Mouse (Mus musculus): ENCODE data around the gene Spaca4. TPM values are rescaled to one million over a fixed set of nuclear protein-coding genes. Genes with fewer than 3 reads are reported as not detected.

Spaca4 gene
- total and polyA plus RNA-seq, 3 experiments = not detected

GRCm38 (mm10) chr7:45713881-45714520 is 11.6 kb downstream of the Spaca4 start:
- H3K36me3 ChIP-seq (replicated peaks in 1 of 2; ENCODE audit: control insufficient read depth in 1 of 2, insufficient read depth in 1 of 2, low read length in 1 of 2) = peaks cover 35 to 65% of the 10 kb centered on the region in 2 experiments
- H3K4me1 ChIP-seq (ENCODE audit: control insufficient read depth in 1 of 2, insufficient read depth in 2 of 2) = peaks cover 0 to 31% of the 10 kb centered on the region in 2 experiments; a peak in 2 of 4 replicates
- no peak overlapping the region for H3K9ac ChIP-seq (ENCODE audit: insufficient read depth, low read depth)
- no peak for TF ChIP-seq CTCF (conservative IDR thresholded peaks at IDR 0.05 in 1 of 2, IDR thresholded peaks at IDR 0.05 in 1 of 2; ENCODE audit: low read depth in 2 of 2, low read length in 2 of 2)
- no peak for TF ChIP-seq HCFC1 (IDR thresholded peaks at IDR 0.05; ENCODE audit: low read depth, low read length)
- no peaks in the 10 kb centered on the region for H3K27me3 ChIP-seq (replicated peaks)
- no peak overlapping the region for H3K27ac ChIP-seq (ENCODE audit: insufficient read depth, low read depth)
- peaks cover 37% of the 10 kb centered on the region for H3K79me2 ChIP-seq (replicated peaks; ENCODE audit: control insufficient read depth, extremely low read depth, insufficient read depth, poor library complexity, severe bottlenecking)
- dilution Hi-C loops (cut with MboI; ENCODE audit: extremely low pct_ligation_motif_present, extremely low pct_unique_long_range_greater_than_20kb, low sequenced_read_pairs) = no loop called here
- peak overlapping the region in 1 of 3 experiments; percentile 100 for H3K4me3 ChIP-seq (replicated peaks in 1 of 3; ENCODE audit: low read depth in 2 of 3, low read length in 2 of 3, poor library complexity in 1 of 3)
- in situ Hi-C loops (cut with MboI; ENCODE audit: low pct_ligation_motif_present, low pct_unique_long_range_greater_than_20kb, low sequenced_read_pairs) = no loop called here
- no peak for DNase-seq (ENCODE audit: extremely low read depth)
- peak overlapping the region; percentile 76; the same call in 1 of the 2 replicates for H3K4me2 ChIP-seq (ENCODE audit: insufficient read depth, low read depth, poor library complexity, severe bottlenecking)
- H3K9me3 ChIP-seq (replicated peaks; ENCODE audit: low read length) = no peaks in the 10 kb centered on the region

- dilution Hi-C loops (cut with MboI; ENCODE audit: extremely low pct_ligation_motif_present, extremely low pct_unique_long_range_greater_than_20kb, low sequenced_read_pairs) (no loop called here), in situ Hi-C loops (cut with MboI; ENCODE audit: low pct_ligation_motif_present, low pct_unique_long_range_greater_than_20kb, low sequenced_read_pairs) (no loop called here)
- Histone ChIP-seq H3K9ac (ENCODE audit: insufficient read depth, low read depth) (no peak overlapping the region), H3K36me3 (replicated peaks in 1 of 2; ENCODE audit: control insufficient read depth in 1 of 2, insufficient read depth in 1 of 2, low read length in 1 of 2) (peaks cover 35 to 63% of the 10 kb centered on the region in 2 experiments), H3K4me2 (ENCODE audit: insufficient read depth, low read depth, poor library complexity, severe bottlenecking) (no peak overlapping the region), H3K4me1 (ENCODE audit: control insufficient read depth in 1 of 2, insufficient read depth in 2 of 2) (peaks cover 0 to 37% of the 10 kb centered on the region in 2 experiments; a peak in 2 of 4 replicates), H3K4me3 (replicated peaks in 1 of 3; ENCODE audit: low read depth in 2 of 3, low read length in 2 of 3, poor library complexity in 1 of 3) (no peak overlapping the region), H3K9me3 (replicated peaks; ENCODE audit: low read length) (no peaks in the 10 kb centered on the region), H3K27me3 (replicated peaks) (no peaks in the 10 kb centered on the region), H3K79me2 (replicated peaks; ENCODE audit: control insufficient read depth, extremely low read depth, insufficient read depth, poor library complexity, severe bottlenecking) (peaks cover 31% of the 10 kb centered on the region), H3K27ac (ENCODE audit: insufficient read depth, low read depth) (no peak overlapping the region)
- DNase-seq (ENCODE audit: extremely low read depth) = no peak
- TF ChIP-seq USF2 (conservative IDR thresholded peaks at IDR 0.05; ENCODE audit: low read depth, low read length) (no peak), TCF12 (IDR thresholded peaks at IDR 0.05; ENCODE audit: low read depth, low read length) (no peak), RCOR1 (conservative IDR thresholded peaks at IDR 0.05; ENCODE audit: low read depth, low read length) (no peak), ZMIZ1 (IDR thresholded peaks at IDR 0.05; ENCODE audit: low read depth, low read length) (no peak), NRF1 (IDR thresholded peaks at IDR 0.05; ENCODE audit: low read depth, low read length) (no peak), CHD1 (IDR thresholded peaks at IDR 0.05; ENCODE audit: low read depth, low read length) (no peak), EP300 (IDR thresholded peaks at IDR 0.05; ENCODE audit: low read length) (no peak), IRF4 (IDR thresholded peaks at IDR 0.05; ENCODE audit: low read depth, low read length) (no peak), JUN (IDR thresholded peaks at IDR 0.05; ENCODE audit: insufficient read depth, low read depth, low read length) (no peak), TBP (conservative IDR thresholded peaks at IDR 0.05; ENCODE audit: low read depth, low read length) (no peak), MYC (IDR thresholded peaks at IDR 0.05; ENCODE audit: low read depth, low read length) (no peak), ZKSCAN1 (IDR thresholded peaks at IDR 0.05; ENCODE audit: borderline replicate concordance, low read depth, low read length) (no peak), ELF1 (IDR thresholded peaks at IDR 0.05; ENCODE audit: low read depth, low read length) (no peak), MAFK (IDR thresholded peaks at IDR 0.05; ENCODE audit: insufficient replicate concordance, low read length) (no peak), CTCF (conservative IDR thresholded peaks at IDR 0.05 in 1 of 2, IDR thresholded peaks at IDR 0.05 in 1 of 2; ENCODE audit: low read depth in 2 of 2, low read length in 2 of 2) (no peak)
Measured at GRCm38 (mm10) chr7:45713396-45713795, 12.2 kb downstream of the Spaca4 start.

Data from CH12.LX (cell line).